ENCODE assay signal across 9 mouse cellular contexts in the genomic region with DNA sequence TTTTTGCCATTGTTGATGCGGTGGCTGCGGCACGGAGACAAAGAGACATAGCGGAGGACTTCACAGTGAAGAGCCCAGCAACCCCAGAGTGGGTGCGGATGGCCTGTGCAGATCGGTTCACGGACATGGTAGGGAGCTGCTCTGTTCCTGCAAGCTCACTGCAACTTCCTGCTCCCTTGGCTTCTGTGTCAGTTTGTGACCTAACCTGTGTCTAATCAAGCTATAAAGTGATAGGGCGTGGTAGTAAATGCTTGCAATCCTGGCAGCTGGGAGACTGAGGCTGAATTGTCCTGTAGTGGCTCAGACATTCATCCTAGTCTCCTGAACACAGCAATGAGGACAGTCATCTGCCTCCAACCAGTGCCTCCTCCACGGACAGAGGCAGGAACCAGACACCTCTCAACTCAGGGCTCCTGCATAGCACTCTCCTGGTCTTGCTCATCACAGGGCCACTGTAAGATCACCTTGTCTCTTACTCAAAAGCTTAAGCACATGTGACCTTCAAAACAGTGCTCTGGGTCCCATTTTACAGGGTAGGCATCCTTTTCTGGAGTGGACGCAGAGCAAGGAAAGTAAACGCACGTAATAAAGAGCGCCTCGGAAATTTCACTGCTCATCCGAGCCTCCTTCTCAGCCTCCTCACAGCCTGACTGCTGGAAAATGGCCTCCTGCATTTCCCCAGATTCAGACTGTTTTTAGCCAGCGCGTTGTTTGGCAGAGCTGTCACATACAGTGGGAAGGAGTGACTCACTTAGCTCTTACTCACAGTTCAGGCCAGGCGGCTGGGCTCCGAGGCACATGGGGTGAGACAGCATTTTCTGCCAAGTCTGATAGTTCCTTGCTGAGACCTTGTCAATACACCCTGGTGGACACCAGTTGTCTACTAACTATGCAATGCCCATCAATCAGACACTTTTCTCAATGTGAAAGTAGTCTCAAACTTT. TPM values are rescaled to one million over a fixed set of nuclear protein-coding genes. Genes with fewer than 3 reads are reported as not detected.
DNase-seq lines count a peak whose midpoint lies in the region; ATAC-seq and TF ChIP-seq lines count a peak whose summit lies in the region.
"Had no signal": no experiment of that assay in that cellular context is flagged by ENCODE, and none has a peak within 500 bp of the region (broad histone marks: within the 10 kb centered on the region; RNA-seq: fewer than 3 reads in every experiment).

No protein-coding gene starts in this region.

- H3K4me3 ChIP-seq in G1E (ENCODE audit: low read depth, low read length) = no peak overlapping the region; the same call in 1 of the 2 replicates
- H3K4me3 ChIP-seq in left cerebral cortex, adult 2 months = no peak overlapping the region
- H3K4me3 ChIP-seq in liver, embryonic 12.5 days = no peak overlapping the region
- H3K4me3 ChIP-seq in kidney, embryonic 16.5 days (ENCODE audit: low read length) = no peak overlapping the region
- H3K4me3 ChIP-seq: embryonic facial prominence, embryonic 15.5 days had no signal

- TF ChIP-seq CTCF in G1E (IDR thresholded peaks at IDR 0.05; ENCODE audit: low read depth, low read length) = no peak
- TF ChIP-seq CTCF in left cerebral cortex, adult 2 months (IDR thresholded peaks at IDR 0.05) = no peak

- no peaks in the 10 kb centered on the region for H3K27me3 ChIP-seq in G1E (ENCODE audit: insufficient read depth, low read length)
- H3K27me3 ChIP-seq in liver, embryonic 12.5 days (replicated peaks) = no peaks in the 10 kb centered on the region
- H3K27me3 ChIP-seq in kidney, embryonic 16.5 days (ENCODE audit: insufficient read depth, low read length) = no peaks in the 10 kb centered on the region
- H3K27me3 ChIP-seq: embryonic facial prominence, embryonic 15.5 days had no signal

- peak; percentile 61 for DNase-seq in G1E (ENCODE audit: low spot score)
- peak; percentile 87 for DNase-seq in adrenal gland, adult 2 months
- peak; percentile 59 to 75 for DNase-seq in left cerebral cortex, adult 2 months (ENCODE audit: extremely low spot score in 1 of 2, low spot score in 2 of 2)
- peak; percentile 55 to 78 for DNase-seq in right cerebral cortex, postnatal 36 days (ENCODE audit: low spot score in 2 of 2)
- no peak for DNase-seq in retina, postnatal 1 day

- no peak overlapping the region for H3K4me2 ChIP-seq in liver, embryonic 12.5 days
- no peak overlapping the region for H3K4me2 ChIP-seq in kidney, embryonic 16.5 days (replicated peaks; ENCODE audit: low read depth, low read length)
- H3K4me2 ChIP-seq: embryonic facial prominence, embryonic 15.5 days had no signal

- intact Hi-C loops in left cerebral cortex, adult 2 months (cut with DNase I) = no loop called here

- 70% methylated on average over 19 of the region's 19 CpGs for WGBS in liver, embryonic 12.5 days (ENCODE audit: insufficient replicate concordance)
- 74% methylated on average over 19 of the region's 19 CpGs for WGBS in kidney, embryonic 16.5 days

- H3K36me3 ChIP-seq in G1E (replicated peaks) = no peaks in the 10 kb centered on the region
- no peaks in the 10 kb centered on the region for H3K36me3 ChIP-seq in liver, embryonic 12.5 days
- no peaks in the 10 kb centered on the region for H3K36me3 ChIP-seq in kidney, embryonic 16.5 days (ENCODE audit: insufficient read depth, low read length)
- H3K36me3 ChIP-seq: embryonic facial prominence, embryonic 15.5 days had no signal

- H3K4me1 ChIP-seq in G1E (ENCODE audit: insufficient read depth, low read depth, low read length) = peaks cover 26% of the 10 kb centered on the region
- H3K4me1 ChIP-seq in liver, embryonic 12.5 days = no peaks in the 10 kb centered on the region
- H3K4me1 ChIP-seq in kidney, embryonic 16.5 days (ENCODE audit: insufficient read depth, low read length) = no peaks in the 10 kb centered on the region
- H3K4me1 ChIP-seq: embryonic facial prominence, embryonic 15.5 days had no signal

- H3K27ac ChIP-seq in left cerebral cortex, adult 2 months = peak overlapping the region; percentile 83
- H3K27ac ChIP-seq in liver, embryonic 12.5 days = no peak overlapping the region
- H3K27ac ChIP-seq in kidney, embryonic 16.5 days (ENCODE audit: low read length) = no peak overlapping the region
- H3K27ac ChIP-seq: embryonic facial prominence, embryonic 15.5 days had no signal

- ATAC-seq in G1E (ENCODE audit: extremely low read depth, insufficient number of reproducible peaks, low FRiP score, poor library complexity, severe bottlenecking) = peak; percentile 94
- ATAC-seq in granulocyte monocyte progenitor cell, adult 5-6 weeks (replicated peaks; ENCODE audit: poor library complexity, severe bottlenecking) = peak; percentile 86
- ATAC-seq in liver, embryonic 12.5 days = no peak
- no peak for ATAC-seq in kidney, embryonic 16.5 days (ENCODE audit: low FRiP score, low TSS enrichment)

- no peak overlapping the region for H3K9ac ChIP-seq in liver, embryonic 12.5 days
- no peak overlapping the region for H3K9ac ChIP-seq in kidney, embryonic 16.5 days (replicated peaks; ENCODE audit: low read length)
- H3K9ac ChIP-seq: embryonic facial prominence, embryonic 15.5 days had no signal

- peaks cover 3% of the 10 kb centered on the region for H3K9me3 ChIP-seq in G1E (replicated peaks)
- no peaks in the 10 kb centered on the region for H3K9me3 ChIP-seq in liver, embryonic 12.5 days (replicated peaks)
- 0 out of 2 replicates have a peak, but pooled peaks cover under 1% of the 10 kb centered on the region for H3K9me3 ChIP-seq in kidney, embryonic 16.5 days (ENCODE audit: low read length)
- H3K9me3 ChIP-seq: embryonic facial prominence, embryonic 15.5 days had no signal

RNA-seq across cellular contexts. Expression of gene Bzw1, which starts 33.5 kb away (rescaled TPM):
- total RNA-seq in G1E (2014; fragmentation: Nextera tagmentation) (507 and 588 TPM in 2 replicates), G1E (2017) (631 and 664 TPM in 2 replicates)
- polyA plus RNA-seq in G1E (2012) = 14.5 and 23.4 TPM in 2 replicates
- total RNA-seq in adrenal gland, adult 2 months (2021) = 100 to 1,000 TPM; 125 to 134 TPM
- 5.6 and 7.5 TPM in 2 replicates for polyA plus RNA-seq in adrenal gland, adult 2 months (2012; rRNA removed)
- total RNA-seq in granulocyte monocyte progenitor cell, adult 5-6 weeks (2014; fragmentation: Nextera tagmentation) = 149 and 150 TPM in 2 replicates
- total RNA-seq in granulocyte monocyte progenitor cell, adult 5-6 weeks (2017) = 190 and 212 TPM in 2 replicates
- 100 to 1,000 TPM; 137 to 146 TPM for total RNA-seq in left cerebral cortex, adult 2 months (2021)
- polyA plus RNA-seq in liver, embryonic 12.5 days (2016; fragmentation: Nextera tagmentation; extraction: Ambion mirVana) = 225 and 229 TPM in 2 replicates
- 350 and 352 TPM in 2 replicates for polyA plus RNA-seq in kidney, embryonic 16.5 days (2015; fragmentation: Nextera tagmentation; extraction: Ambion mirVana)

Comparison
In these comparisons a context has a peak if more than half of its experiments do, and no peak if none do; other contexts are left out.
1. ATAC-seq: peak in G1E (single experiment) and granulocyte monocyte progenitor cell, adult 5-6 weeks (single experiment); none in liver, embryonic 12.5 days (single experiment) and kidney, embryonic 16.5 days (single experiment).